Mouse (Mus musculus) left cerebral cortex, adult 8-10 months (tissue): ENCODE results near the gene Msrb3. TPM values are rescaled to one million over a fixed set of nuclear protein-coding genes. Genes with fewer than 3 reads are reported as not detected.

Experiments used
- DNase-seq, 2 experiments: peaks; one replicate each; pipeline ENCODE4 v3.0.0; 2022; ENCODE audit warnings: low spot score in 2 of 2
- total RNA-seq, 4 experiments: library from RNA; stranded (reverse); gene quantifications; 2 replicates each; pipeline ENCODE4 v1.2.4; 2022

The Msrb3 gene
- total RNA-seq, 4 experiments from 2014 or later = 5.4 to 6.6 (median 6.2) TPM

DNA sequence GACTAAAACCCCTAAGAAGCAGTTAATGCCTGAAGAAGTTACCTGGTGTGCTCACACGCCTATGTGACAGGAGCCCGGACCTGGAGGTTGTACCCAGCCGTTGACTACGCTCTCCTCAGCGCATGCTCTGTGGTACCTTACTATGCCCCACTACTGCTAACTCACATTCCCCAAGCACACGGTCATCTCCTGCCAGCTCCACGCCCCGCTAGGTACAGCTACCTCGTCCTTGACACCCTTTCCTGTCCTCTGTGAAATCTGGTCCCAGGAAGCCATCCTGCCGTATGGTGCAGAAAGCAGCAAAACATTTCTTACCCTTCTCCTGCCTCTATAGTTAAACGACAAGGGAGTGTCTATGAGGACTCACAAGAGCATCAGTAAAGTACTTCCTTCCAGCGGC lies 37.2 kb downstream of the Msrb3 start:
- DNase-seq = no peak

GRCm38 (mm10) chr10:120861194-120861593 lies 37.7 kb downstream of the Msrb3 start:
- DNase-seq = no peak

- DNase-seq = no peak
Measured at GRCm38 (mm10) chr10:120857531-120858001, 41.3 kb downstream of the Msrb3 start.

GRCm38 (mm10) chr10:120854329-120854728 lies 44.6 kb downstream of the Msrb3 start:
- DNase-seq = no peak

- no peak for DNase-seq
Measured at GRCm38 (mm10) chr10:120853816-120854215, 45.1 kb downstream of the Msrb3 start.

GRCm38 (mm10) chr10:120851196-120851781 lies 47.6 kb downstream of the Msrb3 start:
- no peak for DNase-seq

DNA sequence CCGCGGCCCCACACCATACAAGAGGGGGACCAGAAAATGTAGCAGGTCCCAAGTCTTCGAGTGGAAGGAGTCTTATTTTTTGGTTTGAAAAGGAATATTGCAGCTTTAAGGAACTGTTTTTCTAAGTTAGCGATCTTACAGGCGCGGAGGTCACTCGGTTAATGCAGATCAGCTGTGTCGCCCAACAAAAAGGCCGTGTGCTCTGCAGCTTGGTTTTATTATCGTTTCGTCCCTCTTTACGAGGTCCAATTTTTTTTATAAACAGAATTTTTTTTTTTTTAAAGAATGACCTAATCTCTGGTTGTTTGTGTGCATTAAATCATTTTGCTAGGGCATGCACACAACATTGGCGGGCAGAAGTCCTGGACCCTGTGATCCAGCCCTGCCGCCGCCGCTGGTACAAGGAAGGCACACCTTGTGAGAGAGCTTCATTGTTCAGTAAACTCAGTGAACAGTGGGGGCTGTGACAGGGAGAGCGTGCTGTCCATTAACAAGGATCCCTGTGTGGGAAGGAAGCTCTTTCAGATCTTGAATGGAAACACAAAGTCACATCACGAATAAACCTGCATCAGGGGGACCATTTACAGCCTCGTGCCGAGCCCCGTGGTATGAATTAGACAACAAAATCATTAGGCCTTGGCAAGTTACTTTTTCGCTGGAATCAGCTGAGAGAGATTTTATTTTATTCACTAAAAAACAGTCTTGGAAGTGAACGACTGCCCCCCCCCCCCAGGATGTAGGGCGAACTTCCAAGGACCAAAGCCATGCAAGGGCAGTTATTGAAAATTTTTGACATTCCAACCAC lies 48.3 kb downstream of the Msrb3 start:
- DNase-seq = no peak

DNA sequence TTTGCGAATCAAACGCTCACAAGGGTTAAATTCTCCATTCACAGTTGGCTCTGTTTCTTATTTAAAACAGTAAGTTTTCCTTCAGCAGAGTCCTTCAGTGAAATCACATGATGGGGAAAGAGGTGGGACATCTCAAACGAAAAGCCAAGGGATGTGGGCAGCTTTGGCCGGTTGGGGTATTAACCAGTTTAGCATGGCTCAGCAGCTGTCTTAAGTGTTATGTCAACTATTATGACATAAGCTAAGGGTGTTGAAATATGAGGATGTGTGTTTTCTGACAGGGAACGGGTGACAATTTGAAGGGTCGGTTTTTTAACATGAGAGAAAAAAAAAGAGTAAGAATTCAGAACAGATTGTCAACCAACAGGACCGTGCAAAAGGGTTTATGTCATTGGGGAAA lies 50.2 kb downstream of the Msrb3 start:
- DNase-seq = no peak

- DNase-seq = no peak
Measured at GRCm38 (mm10) chr10:120847785-120848184, 51.1 kb downstream of the Msrb3 start.

DNA sequence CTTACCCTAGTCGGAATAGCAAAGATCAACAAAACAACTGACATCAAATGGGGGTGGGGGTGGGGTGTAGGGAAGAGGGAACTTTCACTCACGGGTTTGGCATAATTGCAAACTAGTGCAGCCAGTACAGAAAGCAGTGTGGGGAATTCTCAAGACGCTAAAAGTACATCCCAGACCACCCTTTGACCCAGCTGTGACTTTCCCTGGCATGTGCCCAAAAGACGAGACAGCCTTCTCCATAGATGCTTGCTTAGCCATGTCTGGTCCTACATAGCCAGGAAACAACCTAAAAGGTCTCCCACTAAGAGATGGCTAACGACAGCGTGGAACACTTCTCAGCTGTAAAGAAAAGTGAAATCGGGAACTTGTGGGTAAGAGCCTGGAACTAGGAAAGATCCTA lies 58.9 kb downstream of the Msrb3 start:
- DNase-seq = no peak

- DNase-seq = no peak
Measured at GRCm38 (mm10) chr10:120834531-120834930, 64.4 kb downstream of the Msrb3 start.

GRCm38 (mm10) chr10:120833836-120834235 lies 65.1 kb downstream of the Msrb3 start:
- no peak for DNase-seq

GRCm38 (mm10) chr10:120827761-120828160 lies 71.1 kb downstream of the Msrb3 start:
- no peak for DNase-seq

GRCm38 (mm10) chr10:120826795-120827669 lies 71.9 kb downstream of the Msrb3 start:
- DNase-seq = no peak

GRCm38 (mm10) chr10:120826381-120826780 lies 72.5 kb downstream of the Msrb3 start:
- DNase-seq = no peak

DNA sequence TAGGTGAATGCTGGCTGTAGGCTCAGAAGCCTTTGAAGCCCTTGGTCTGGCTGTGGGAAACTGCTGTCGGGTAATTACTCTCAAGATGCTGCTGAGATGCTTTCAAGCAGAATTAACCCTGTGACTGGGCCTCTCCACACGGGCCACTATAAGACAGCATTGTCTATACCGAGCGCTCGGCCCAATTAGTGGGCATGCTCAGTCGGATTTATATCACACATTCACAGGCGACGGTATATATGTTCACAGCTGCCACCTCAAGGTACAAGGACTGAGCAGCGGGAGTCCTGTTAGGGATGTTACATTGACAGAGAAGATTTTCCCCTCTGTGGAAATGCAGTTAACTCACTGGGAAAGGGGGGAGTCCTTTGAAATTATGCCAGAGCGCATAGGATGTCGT lies 73.3 kb downstream of the Msrb3 start:
- DNase-seq = no peak

DNA sequence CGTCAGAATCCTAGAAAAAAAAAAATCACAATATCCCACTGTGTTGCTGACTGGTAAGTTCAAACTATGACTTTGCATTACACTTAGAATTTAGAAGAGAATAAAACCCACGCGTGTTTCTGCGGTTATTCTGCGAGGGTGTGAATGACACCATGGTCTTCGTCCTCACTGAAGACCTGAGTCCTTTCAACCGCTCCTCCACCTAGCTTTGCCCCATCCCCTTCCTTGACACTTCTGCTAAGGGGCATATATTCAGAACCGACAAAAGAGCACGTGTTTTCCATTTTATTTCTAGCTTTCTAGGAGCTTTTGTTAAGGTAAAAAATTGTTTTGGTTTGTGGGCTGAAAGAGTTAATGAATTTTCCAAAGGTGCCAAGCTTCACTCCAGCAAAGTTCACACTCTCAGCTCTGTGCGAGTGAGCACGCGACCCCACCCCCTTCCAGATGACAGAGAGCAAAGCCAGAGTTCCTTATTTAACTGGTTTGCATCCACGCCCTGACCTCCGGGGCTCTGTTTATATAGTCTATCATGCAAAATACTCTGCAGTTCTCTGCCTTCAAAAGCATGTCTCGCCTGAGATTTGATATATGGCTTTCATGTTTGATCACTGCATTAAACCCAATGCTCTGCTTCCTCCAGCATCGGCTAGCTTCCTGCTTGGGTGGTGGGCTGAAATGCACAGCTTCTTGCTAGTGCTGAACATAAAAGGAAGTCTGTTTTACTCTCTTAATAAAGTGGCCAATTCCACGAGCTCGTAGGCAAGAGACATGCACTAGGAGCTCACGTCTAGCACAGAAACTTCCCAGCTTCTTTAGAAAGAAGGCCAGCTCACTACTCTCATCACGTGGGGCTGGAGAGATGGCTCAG lies 77.2 kb downstream of the Msrb3 start:
- DNase-seq = no peak

- DNase-seq = no peak
Measured at GRCm38 (mm10) chr10:120820781-120821300, 78.1 kb downstream of the Msrb3 start.

DNA sequence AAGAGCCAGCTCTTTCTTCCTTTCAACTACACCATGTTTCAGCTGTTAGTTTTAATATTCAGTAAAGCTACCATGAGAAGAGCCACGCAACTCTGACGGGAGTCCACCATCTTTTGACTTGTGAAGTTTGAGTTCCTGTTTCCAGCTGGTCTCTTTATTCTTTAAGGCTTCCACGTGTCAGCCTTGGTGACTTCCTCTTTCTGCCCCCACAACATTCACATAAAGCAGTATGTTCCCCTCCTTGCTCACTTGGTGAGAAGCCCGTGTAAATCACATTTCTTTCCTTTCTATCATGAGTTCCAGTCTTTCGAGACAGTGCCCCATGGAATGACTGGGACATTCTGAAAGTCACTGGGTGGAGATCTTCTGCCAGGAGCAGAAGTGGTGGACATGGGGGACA lies 83.6 kb downstream of the Msrb3 start:
- DNase-seq = no peak

- no peak for DNase-seq
Measured at GRCm38 (mm10) chr10:120811796-120812443, 87.0 kb downstream of the Msrb3 start.
